Mouse (Mus musculus): ENCODE data around the gene Polr3a.
"Not testable (repeated sequence)": the region's sequence is repeated elsewhere in the genome, so short reads cannot be mapped to it uniquely, and the experiment has no call there.

The Polr3a gene

GRCm38 (mm10) chr14:24491266-24491981 is 4.6 kb upstream of the Polr3a start:
- no peak for DNase-seq (ENCODE audit: low spot score)

GRCm38 (mm10) chr14:24490468-24491265 is 3.8 kb upstream of the Polr3a start:
- peak; percentile 94 for DNase-seq (ENCODE audit: low spot score)

GRCm38 (mm10) chr14:24489772-24490171 is 2.9 kb upstream of the Polr3a start:
- not testable (repeated sequence) for DNase-seq (ENCODE audit: low spot score)

- peak; percentile 64 for DNase-seq (ENCODE audit: low spot score)
Measured at GRCm38 (mm10) chr14:24486241-24486767, 554 bp downstream of the Polr3a start.

- no peak for DNase-seq (ENCODE audit: low spot score)
Measured at GRCm38 (mm10) chr14:24468806-24469205, 18.1 kb downstream of the Polr3a start.

- no peak for DNase-seq (ENCODE audit: low spot score)
Measured at GRCm38 (mm10) chr14:24458191-24458590, 28.7 kb downstream of the Polr3a start.

- DNase-seq (ENCODE audit: low spot score), result not testable (repeated sequence)
Measured at GRCm38 (mm10) chr14:24443529-24443928, 43.3 kb downstream of the Polr3a start.
